Mouse (Mus musculus) liver, adult (tissue): ENCODE results near the gene Car15.

Source experiments
- GATA4 ChIP-seq: IDR thresholded peaks from 2 replicates; pipeline ENCODE4 v1.6.1; 2014; ENCODE audit warnings: mild to moderate bottlenecking, low read length; ENCODE audit not compliant: insufficient replicate concordance

Gene Car15

GRCm38 (mm10) chr16:17815411-17816402 is 22.5 kb downstream of the Car15 start:
- no peak for TF ChIP-seq GATA4

DNA sequence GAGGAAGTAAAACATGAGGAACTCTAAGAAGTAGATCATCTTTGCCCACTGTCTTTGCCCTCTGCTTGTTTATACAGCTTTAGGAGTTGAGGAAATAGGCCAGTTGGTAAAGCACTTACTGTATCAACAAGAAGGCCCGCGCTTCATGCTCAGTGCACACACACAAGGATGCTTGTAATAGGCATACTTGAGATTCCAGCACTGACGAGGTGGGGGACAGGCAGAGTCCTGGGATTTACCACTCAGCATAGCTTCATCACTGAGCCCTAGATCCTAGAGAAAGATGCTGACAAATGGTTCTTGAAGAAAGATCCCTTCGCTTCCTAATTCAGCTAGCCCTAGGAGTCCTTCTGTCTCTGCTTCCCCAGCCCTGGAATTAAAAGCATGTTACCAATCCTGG is 25.0 kb downstream of the Car15 start:
- TF ChIP-seq GATA4: no peak

DNA sequence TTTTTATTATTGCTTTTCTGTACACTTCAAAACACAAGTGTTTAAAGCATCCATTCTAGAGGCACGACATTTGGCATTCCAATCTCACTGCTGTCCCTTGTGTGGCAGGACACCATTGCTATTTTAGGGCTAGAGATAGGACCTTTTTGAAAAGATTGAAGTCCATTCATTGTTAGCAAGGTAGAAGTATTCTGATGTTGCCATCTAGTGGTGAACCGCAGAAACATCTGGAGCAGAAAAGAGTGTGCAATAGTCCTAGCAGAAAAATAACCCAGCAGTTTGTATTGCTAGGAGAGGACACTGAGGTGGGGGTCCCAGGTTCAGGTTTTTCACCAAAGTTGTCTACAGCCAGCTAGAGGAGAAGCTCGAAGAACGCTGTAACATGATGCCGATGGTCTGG is 26.0 kb downstream of the Car15 start:
- no peak for TF ChIP-seq GATA4

DNA sequence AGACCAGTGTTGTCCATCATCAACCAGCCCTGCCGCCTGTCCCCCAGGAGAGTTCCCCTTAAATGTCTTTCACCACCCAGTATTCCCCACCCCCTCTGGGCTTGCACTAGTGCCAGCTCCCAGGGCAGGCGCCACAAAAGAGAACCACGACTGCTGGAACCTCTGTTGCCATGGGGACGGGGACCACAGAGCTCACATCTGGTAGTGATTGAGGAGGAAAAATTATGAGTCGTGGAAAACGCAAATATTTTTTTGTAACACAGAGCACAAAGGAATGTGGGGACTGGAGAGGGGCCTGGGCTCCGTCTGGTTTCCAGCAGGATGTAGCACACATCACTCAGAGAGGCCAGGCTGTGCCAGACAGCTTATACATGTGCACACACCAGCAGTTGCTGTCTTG is 28.5 kb downstream of the Car15 start:
- no peak for TF ChIP-seq GATA4

GRCm38 (mm10) chr16:17809125-17809524 is 29.0 kb downstream of the Car15 start:
- TF ChIP-seq GATA4: no peak

DNA sequence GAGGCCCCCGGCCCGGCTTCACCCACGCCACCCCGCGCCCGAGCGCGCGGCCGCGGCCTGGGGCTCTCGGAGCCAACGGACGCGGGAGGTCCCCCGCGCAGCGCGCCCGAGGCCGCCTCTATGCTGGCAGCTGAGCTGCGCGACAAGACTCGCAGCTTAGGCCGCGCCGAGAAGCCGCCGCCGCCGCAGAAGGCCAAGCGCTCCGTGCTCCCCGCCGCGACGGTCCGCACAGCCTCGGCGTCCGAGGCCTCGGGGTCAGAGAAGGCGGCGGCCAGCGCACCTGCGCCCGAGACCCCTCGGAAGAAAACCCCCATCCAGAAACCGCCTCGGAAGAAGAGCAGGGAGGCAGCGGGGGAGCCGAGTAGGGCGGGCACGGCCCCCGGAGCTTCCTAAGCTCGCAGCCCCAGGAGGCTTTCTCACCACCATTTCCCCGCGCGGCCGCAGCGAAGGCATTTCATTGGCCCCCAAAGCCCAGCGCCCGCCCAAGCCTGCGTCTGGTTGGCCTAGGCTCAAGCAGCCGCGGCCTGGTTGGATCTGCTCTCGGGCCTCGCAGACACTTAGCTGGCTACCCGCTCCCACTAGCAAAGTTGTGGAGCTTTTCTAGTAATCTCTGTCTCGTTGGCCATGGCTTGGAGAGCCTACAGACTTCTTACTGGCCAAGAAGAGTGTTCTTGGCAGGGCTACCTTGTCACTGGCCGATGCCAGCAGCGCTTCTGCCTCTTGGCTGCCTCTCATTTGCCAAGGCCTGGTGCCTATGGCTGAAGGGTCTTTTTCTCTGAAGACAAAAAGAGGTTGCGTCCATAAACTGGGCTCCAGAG is 30.8 kb downstream of the Car15 start:
- no peak for TF ChIP-seq GATA4

DNA sequence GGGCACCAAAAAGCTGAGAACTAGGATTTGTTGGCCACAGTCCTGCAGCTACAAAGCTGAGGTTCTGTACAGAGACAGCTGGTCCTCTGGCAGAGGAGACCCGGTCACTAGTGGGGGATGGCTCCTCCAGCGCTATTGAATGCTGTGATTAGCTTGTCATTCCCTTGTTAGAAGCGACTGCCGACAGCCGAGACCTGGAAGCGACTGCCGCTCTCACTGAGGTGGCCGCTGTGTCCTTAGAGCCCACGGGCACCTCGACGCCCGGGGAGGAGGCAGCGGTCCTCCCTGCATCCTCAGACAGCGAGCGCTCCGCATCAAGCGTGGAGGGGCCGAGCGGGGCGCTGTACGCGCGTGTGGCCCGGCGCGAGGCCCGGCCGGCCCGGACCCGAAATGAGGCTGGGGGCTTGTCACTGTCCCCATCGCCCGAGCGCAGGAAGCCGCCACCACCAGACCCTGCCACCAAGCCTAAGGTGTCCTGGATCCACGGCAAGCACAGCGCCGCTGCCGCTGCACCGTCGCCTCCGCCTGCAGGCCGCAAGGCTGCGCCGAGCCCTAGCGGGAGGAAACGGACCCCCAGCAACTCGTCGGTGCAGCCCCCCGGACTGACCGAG is 31.5 kb downstream of the Car15 start:
- TF ChIP-seq GATA4: no peak

DNA sequence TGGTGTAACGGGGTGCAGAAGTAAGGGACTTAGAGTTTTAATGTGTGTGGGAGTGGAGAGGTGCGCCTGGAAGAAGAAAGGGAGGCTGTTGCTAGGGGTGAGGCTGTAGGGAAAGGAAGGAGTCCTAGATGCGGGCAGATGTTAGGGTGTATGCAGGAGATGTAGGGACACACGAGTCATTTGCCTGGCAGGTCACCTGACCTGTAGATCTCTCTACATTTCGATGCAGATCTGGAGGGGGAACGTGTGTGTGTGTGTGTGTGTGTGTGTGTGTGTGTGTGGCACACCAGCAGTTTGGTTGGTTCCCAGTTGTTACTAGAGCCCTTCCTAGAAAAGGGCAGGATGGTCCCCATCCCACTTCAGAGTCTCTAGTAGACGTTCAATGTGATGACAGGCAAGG is 33.2 kb downstream of the Car15 start:
- TF ChIP-seq GATA4: no peak

DNA sequence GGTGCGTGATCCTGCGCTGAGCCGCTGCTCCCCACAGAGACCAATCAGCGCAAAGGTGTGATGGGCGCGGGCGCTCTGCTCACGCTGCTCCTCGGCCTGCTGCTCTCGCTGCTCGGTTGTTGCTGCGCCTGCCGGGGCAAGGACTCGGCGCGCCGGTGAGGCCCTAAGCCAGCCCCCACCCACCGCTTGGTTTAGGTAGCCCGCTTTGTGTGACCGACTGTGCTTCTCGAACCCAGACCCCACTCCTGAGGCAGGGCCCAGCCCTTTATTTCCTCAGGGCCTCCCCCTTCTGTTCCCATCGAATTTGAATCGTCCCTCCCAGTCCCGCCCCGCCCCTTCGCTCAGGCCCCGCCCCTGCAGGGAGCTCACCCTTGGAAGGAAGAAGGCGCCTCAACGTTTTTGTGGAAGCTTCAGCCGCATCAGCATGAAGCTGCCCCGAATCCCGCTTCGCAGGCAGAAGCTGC is 33.7 kb downstream of the Car15 start:
- TF ChIP-seq GATA4: no peak

DNA sequence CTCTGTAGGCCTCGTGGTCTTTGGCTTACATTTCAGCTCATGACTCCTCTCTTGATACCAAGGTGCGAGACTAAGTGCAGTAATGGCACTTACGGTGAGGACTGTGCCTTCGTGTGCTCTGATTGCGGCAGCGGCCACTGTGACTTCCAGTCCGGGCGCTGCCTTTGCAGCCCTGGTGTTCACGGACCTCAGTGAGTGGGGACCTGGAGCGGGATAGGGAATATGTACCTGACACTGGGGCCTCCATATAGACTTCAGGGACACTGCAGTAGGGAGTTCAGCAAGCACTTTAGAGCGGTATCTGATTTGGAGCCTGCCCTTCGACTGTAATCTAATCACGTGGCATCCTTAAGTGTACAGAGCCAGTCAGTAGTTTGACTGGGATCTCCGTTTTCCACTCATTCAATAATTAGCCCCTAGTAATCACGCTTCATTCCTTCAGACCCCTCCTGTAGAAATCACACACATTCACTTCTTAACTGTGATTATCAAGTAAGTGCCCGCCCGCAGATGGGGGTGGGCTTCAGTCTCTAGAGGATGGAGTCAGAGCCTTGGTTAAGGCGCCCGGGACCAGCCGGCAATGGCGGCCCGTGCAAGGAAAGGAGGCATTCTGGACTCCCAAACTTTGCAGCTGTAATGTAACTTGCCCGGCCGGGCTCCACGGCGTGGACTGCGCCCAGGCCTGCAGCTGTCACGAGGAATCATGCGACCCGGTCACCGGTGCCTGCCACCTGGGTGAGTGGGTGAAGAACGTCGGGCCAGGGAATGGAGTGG is 34.3 kb downstream of the Car15 start:
- no peak for TF ChIP-seq GATA4

DNA sequence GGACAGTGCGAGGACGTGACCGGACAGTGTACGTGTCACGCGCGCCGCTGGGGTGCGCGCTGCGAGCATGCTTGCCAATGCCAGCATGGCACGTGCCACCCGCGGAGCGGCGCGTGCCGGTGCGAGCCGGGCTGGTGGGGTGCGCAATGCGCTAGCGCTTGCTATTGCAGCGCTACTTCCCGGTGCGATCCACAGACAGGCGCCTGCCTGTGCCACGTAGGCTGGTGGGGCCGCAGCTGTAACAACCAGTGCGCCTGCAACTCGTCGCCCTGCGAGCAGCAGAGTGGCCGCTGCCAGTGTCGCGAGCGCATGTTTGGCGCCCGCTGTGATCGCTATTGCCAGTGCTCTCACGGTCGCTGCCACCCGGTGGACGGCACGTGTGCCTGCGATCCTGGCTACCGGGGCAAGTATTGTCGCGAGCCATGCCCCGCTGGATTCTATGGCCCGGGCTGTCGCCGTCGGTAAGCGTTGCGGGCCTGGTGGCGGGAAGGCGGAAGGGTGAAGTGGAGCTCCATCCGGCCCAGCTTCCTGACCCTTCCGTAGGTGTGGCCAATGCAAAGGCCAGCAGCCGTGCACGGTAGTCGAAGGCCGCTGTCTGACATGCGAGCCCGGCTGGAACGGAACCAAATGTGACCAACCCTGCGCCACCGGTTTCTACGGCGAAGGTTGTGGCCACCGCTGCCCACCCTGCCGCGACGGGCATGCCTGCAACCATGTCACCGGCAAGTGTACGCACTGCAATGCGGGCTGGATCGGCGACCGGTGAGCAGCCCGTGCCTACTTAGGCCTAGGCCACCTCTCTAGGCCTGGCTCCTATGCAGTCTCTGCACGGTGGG is 35.1 kb downstream of the Car15 start:
- TF ChIP-seq GATA4: no peak

- TF ChIP-seq GATA4: no peak
These were observed 35.7 kb downstream of the Car15 start for GRCm38 (mm10) chr16:17802456-17802838.

GRCm38 (mm10) chr16:17801777-17802455 is 36.2 kb downstream of the Car15 start:
- TF ChIP-seq GATA4: no peak
